In genomic region chr10:82296440-82296839, GRCm38 (mm10) we compare ENCODE assay signal across 25 mouse cellular contexts. TPM values are rescaled to one million over a fixed set of nuclear protein-coding genes. Genes with fewer than 3 reads are reported as not detected.
DNase-seq lines count a peak whose midpoint lies in the region; ATAC-seq and TF ChIP-seq lines count a peak whose summit lies in the region.
"Had no signal": no experiment of that assay in that cellular context is flagged by ENCODE, and none has a peak within 500 bp of the region (broad histone marks: within the 10 kb centered on the region; RNA-seq: fewer than 3 reads in every experiment).

No protein-coding gene starts in this region.

- WGBS in intestine, postnatal 0 days, result 48% methylated on average over 2 of the region's 2 CpGs
- 49% methylated on average over 2 of the region's 2 CpGs for WGBS in intestine, embryonic 16.5 days

- ATAC-seq in intestine, postnatal 0 days, result no peak
- ATAC-seq in intestine, embryonic 16.5 days, result no peak
- ATAC-seq: forebrain, embryonic 15.5 days had no signal

- H3K4me1 ChIP-seq in intestine, postnatal 0 days (replicated peaks; ENCODE audit: control insufficient read depth, insufficient read depth, low read length), result no peaks in the 10 kb centered on the region
- no peaks in the 10 kb centered on the region for H3K4me1 ChIP-seq in intestine, embryonic 16.5 days (ENCODE audit: control insufficient read depth, insufficient read depth, low read length)
- H3K4me1 ChIP-seq: embryonic facial prominence, embryonic 12.5 days; forebrain, embryonic 15.5 days; heart, embryonic 13.5 days; hindbrain, embryonic 15.5 days had no signal

- no peak overlapping the region for H3K4me2 ChIP-seq in intestine, postnatal 0 days (replicated peaks; ENCODE audit: low read depth)
- H3K4me2 ChIP-seq in intestine, embryonic 16.5 days (ENCODE audit: low read depth, low read length), result no peak overlapping the region
- H3K4me2 ChIP-seq: embryonic facial prominence, embryonic 12.5 days; forebrain, embryonic 15.5 days; heart, embryonic 13.5 days; hindbrain, embryonic 15.5 days had no signal

- peak; percentile 4; the same call in 1 of the 2 replicates for TF ChIP-seq CTCF in intestine, postnatal 0 days (IDR thresholded peaks at IDR 0.05; ENCODE audit: low read depth)

- H3K27ac ChIP-seq in intestine, postnatal 0 days (ENCODE audit: low read depth, low read length), result no peak overlapping the region
- no peak overlapping the region for H3K27ac ChIP-seq in intestine, embryonic 16.5 days (ENCODE audit: low read length)
- H3K27ac ChIP-seq: embryonic facial prominence, embryonic 12.5 days; forebrain, embryonic 15.5 days; heart, embryonic 13.5 days; hindbrain, embryonic 15.5 days had no signal

- no peak overlapping the region for H3K9ac ChIP-seq in intestine, postnatal 0 days (ENCODE audit: low read depth, low read length)
- no peak overlapping the region for H3K9ac ChIP-seq in intestine, embryonic 16.5 days (ENCODE audit: low read depth, low read length)
- H3K9ac ChIP-seq: embryonic facial prominence, embryonic 12.5 days; forebrain, embryonic 15.5 days; heart, embryonic 13.5 days; hindbrain, embryonic 15.5 days had no signal

- DNase-seq in 3T3-L1 (ENCODE audit: low read depth, low spot score) (peak; percentile 41), ES-CJ7 (ENCODE audit: low read depth, low spot score) (peak; percentile 8), R1 (ENCODE audit: low read depth, low spot score) (peak; percentile 14)
- DNase-seq in cerebellum, adult 18-20 months, result no peak
- no peak for DNase-seq in kidney, adult 9 months
- DNase-seq in spleen, adult 12 weeks (ENCODE audit: low spot score), result no peak
- DNase-seq: adrenal gland, adult 8-10 months; adrenal gland, postnatal 36 days; cerebellum, adult 11 months; cerebellum, adult 9-10 months; cerebellum, postnatal 25 days; gastrocnemius, postnatal 14 days; heart, postnatal 36 days; kidney, adult 11 months had no signal

- no peaks in the 10 kb centered on the region for H3K9me3 ChIP-seq in intestine, postnatal 0 days (ENCODE audit: control insufficient read depth)
- H3K9me3 ChIP-seq in intestine, embryonic 16.5 days (ENCODE audit: control insufficient read depth, low read length), result no peaks in the 10 kb centered on the region
- H3K9me3 ChIP-seq: forebrain, embryonic 15.5 days; hindbrain, embryonic 15.5 days had no signal

- H3K36me3 ChIP-seq in intestine, postnatal 0 days (ENCODE audit: control insufficient read depth, insufficient read depth), result no peaks in the 10 kb centered on the region
- no peaks in the 10 kb centered on the region for H3K36me3 ChIP-seq in intestine, embryonic 16.5 days (ENCODE audit: control insufficient read depth, insufficient read depth, low read length)
- H3K36me3 ChIP-seq: embryonic facial prominence, embryonic 12.5 days; forebrain, embryonic 15.5 days; heart, embryonic 13.5 days; hindbrain, embryonic 15.5 days had no signal

- no peak overlapping the region for H3K4me3 ChIP-seq in intestine, postnatal 0 days (ENCODE audit: low read depth, low read length)
- no peak overlapping the region for H3K4me3 ChIP-seq in intestine, embryonic 16.5 days (ENCODE audit: low read length)
- H3K4me3 ChIP-seq: embryonic facial prominence, embryonic 12.5 days; forebrain, embryonic 15.5 days; heart, embryonic 13.5 days; hindbrain, embryonic 15.5 days had no signal

- no peaks in the 10 kb centered on the region for H3K27me3 ChIP-seq in intestine, postnatal 0 days (replicated peaks; ENCODE audit: control insufficient read depth, insufficient read depth, low read length)
- no peaks in the 10 kb centered on the region for H3K27me3 ChIP-seq in intestine, embryonic 16.5 days (replicated peaks; ENCODE audit: control insufficient read depth, insufficient read depth, low read length)
- H3K27me3 ChIP-seq: embryonic facial prominence, embryonic 12.5 days; forebrain, embryonic 15.5 days; heart, embryonic 13.5 days; hindbrain, embryonic 15.5 days had no signal

RNA-seq across cellular contexts. Expression of gene 4932415D10Rik, which starts 19.9 kb away (rescaled TPM):
- polyA plus RNA-seq in intestine, postnatal 0 days (2015; fragmentation: Nextera tagmentation; extraction: Ambion mirVana), result not detected in 2 replicates
- not detected in 2 replicates for polyA plus RNA-seq in intestine, embryonic 16.5 days (2015; fragmentation: Nextera tagmentation; extraction: Ambion mirVana)
- polyA plus RNA-seq: brain, embryonic 14.5 days; cortical plate, adult 2 months; embryonic facial prominence, embryonic 12.5 days; forebrain, embryonic 11.5 days; forebrain, embryonic 15.5 days; heart, embryonic 13.5 days; heart, postnatal 0 days; hindbrain, embryonic 11.5 days; hindbrain, embryonic 15.5 days had no signal

RNA-seq across cellular contexts. Expression of gene Zfp938, which starts 55.4 kb away (rescaled TPM):
- polyA plus RNA-seq in intestine, postnatal 0 days (2015; fragmentation: Nextera tagmentation; extraction: Ambion mirVana), result 9.4 and 9.7 TPM in 2 replicates
- 10.0 and 11.4 TPM in 2 replicates for polyA plus RNA-seq in intestine, embryonic 16.5 days (2015; fragmentation: Nextera tagmentation; extraction: Ambion mirVana)

RNA-seq across cellular contexts. Expression of gene Gm4924, which starts 57.6 kb away (rescaled TPM):
- 3.8 and 4.3 TPM in 2 replicates for polyA plus RNA-seq in intestine, postnatal 0 days (2015; fragmentation: Nextera tagmentation; extraction: Ambion mirVana)
- polyA plus RNA-seq in intestine, embryonic 16.5 days (2015; fragmentation: Nextera tagmentation; extraction: Ambion mirVana), result 6.4 and 6.7 TPM in 2 replicates

Comparison
In these comparisons a context has a peak if more than half of its experiments do, and no peak if none do; other contexts are left out.
1. DNase-seq: peak in 3T3-L1 (single experiment), ES-CJ7 (single experiment) and R1 (single experiment); none in cerebellum, adult 18-20 months (0 of 2), kidney, adult 9 months (single experiment) and spleen, adult 12 weeks (single experiment).